Mouse (Mus musculus) CH12.LX (cell line): Measurements from ENCODE around the gene Klhdc4.

Source experiments
- CTCF ChIP-seq, 2 experiments: IDR thresholded peaks in 1 of 2; conservative IDR thresholded peaks in 1 of 2; 2 replicates each; pipeline ENCODE4 v1.5.1; 2011 to 2012; ENCODE audit warnings: low read depth in 2 of 2, low read length in 2 of 2, improper control_type of control experiment in 1 of 2, inconsistent platforms in 1 of 2, mild to moderate bottlenecking in 1 of 2, moderate library complexity in 1 of 2
- GABPA ChIP-seq: IDR thresholded peaks from 2 replicates; pipeline ENCODE4 v1.6.1; 2012; ENCODE audit warnings: low read depth, low read length, improper control_type of control experiment, inconsistent platforms; ENCODE audit not compliant: insufficient replicate concordance
- POLR2A ChIP-seq: IDR thresholded peaks from 2 replicates; pipeline ENCODE4 v1.6.1; 2011; ENCODE audit warnings: low read depth, mild to moderate bottlenecking, improper control_type of control experiment, low read length

GRCm38 (mm10) chr8:121841242-121841641, 11.9 kb upstream of the Klhdc4 start:
- peak; percentile 82 to 98 for TF ChIP-seq CTCF (conservative IDR thresholded peaks at IDR 0.05 in 1 of 2, IDR thresholded peaks at IDR 0.05 in 1 of 2; ENCODE audit: low read depth in 2 of 2, low read length in 2 of 2)
- TF ChIP-seq POLR2A: no peak
- TF ChIP-seq GABPA: no peak
